Mouse (Mus musculus) neural tube, embryonic 15.5 days (tissue): Measurements from ENCODE around the gene Isyna1. TPM values are rescaled to one million over a fixed set of nuclear protein-coding genes. Genes with fewer than 3 reads are reported as not detected.
A peak's percentile ranks its signal among the peaks of the same experiment; 100 is the strongest.

Experiments used
- ATAC-seq: fragments of 200-750 bp; cut with Nextera tagmentation; 2 replicates; pipeline ENCODE4 v1.8.0; 2017; ENCODE audit warnings: mild to moderate bottlenecking, moderate TSS enrichment, moderate library complexity; ENCODE audit not compliant: low FRiP score
- H3K27ac ChIP-seq: fragments of 300-500 bp; sonication (generic); replicated peaks from 2 replicates; pipeline ENCODE4 v1.5.1; 2015; ENCODE audit warnings: mild to moderate bottlenecking, inconsistent platforms
- H3K27me3 ChIP-seq: fragments of 300-500 bp; sonication (generic); replicated peaks from 2 replicates; pipeline ENCODE4 v1.6.1; 2015; ENCODE audit warnings: inconsistent platforms
- H3K36me3 ChIP-seq: fragments of 300-500 bp; sonication (generic); 2 replicates; pipeline ENCODE4 v1.6.1; 2015; ENCODE audit warnings: inconsistent platforms
- H3K4me1 ChIP-seq: fragments of 300-500 bp; sonication (generic); 2 replicates; pipeline ENCODE4 v1.6.1; 2015; ENCODE audit warnings: inconsistent platforms
- H3K4me2 ChIP-seq: fragments of 300-500 bp; sonication (generic); 2 replicates; pipeline ENCODE4 v1.6.1; 2015; ENCODE audit warnings: inconsistent platforms, mild to moderate bottlenecking, moderate library complexity
- H3K4me3 ChIP-seq: fragments of 300-500 bp; sonication (generic); replicated peaks from 2 replicates; pipeline ENCODE4 v1.5.1; 2015; ENCODE audit warnings: mild to moderate bottlenecking, inconsistent platforms
- H3K9ac ChIP-seq: fragments of 300-500 bp; sonication (generic); replicated peaks from 2 replicates; pipeline ENCODE4 v1.6.1; 2015; ENCODE audit warnings: mild to moderate bottlenecking, inconsistent platforms
- H3K9me3 ChIP-seq: fragments of 300-500 bp; sonication (generic); replicated peaks from 2 replicates; pipeline ENCODE4 v1.6.1; 2016; ENCODE audit warnings: inconsistent platforms
- WGBS: fragments of 180-500 bp; shearing (Covaris S2); methylation state at CpG from one replicate; pipeline ENCODE4 v1.1.7; 2015; ENCODE audit warnings: mixed read lengths; 5-methylcytosine and 5-hydroxymethylcytosine counted together
- polyA plus RNA-seq: library from polyadenylated mRNA; unstranded; fragments of >200 nt; fragmentation: Nextera tagmentation; extraction: Ambion mirVana; gene quantifications from 2 replicates; pipeline ENCODE4 v1.2.1, GENCODE M21; 2015

Isyna1 gene
- polyA plus RNA-seq, 1 experiment from 2014 or later = 137 TPM

DNA sequence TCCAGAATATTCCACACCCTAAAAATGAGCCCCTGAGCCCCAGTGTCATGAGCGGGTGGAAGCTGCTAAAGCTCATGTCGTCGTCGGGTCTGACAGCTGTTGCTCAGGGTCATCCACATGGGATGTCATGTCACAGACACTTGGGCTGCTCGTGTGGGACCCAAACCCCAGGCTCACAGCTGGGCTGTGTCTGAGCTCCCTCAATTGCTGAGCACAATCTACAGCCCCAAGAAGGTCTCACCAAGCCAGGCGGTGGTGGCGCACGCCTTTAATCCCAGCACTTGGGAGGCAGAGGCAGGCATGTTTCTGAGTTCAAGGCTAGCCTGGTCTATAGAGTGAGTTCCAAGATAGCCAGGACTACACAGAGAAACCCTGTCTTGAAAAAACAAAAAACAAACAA, 21.1 kb downstream of the Isyna1 start:
- Histone ChIP-seq H3K9ac (no peak overlapping the region), H3K27ac (no peak overlapping the region), H3K4me3 (no peak overlapping the region), H3K4me1 (peaks cover 19% of the 10 kb centered on the region), H3K4me2 (no peak overlapping the region), H3K36me3 (no peaks in the 10 kb centered on the region), H3K27me3 (no peaks in the 10 kb centered on the region; the same call in 1 of the 2 replicates), H3K9me3 (no peaks in the 10 kb centered on the region)
- no peak for ATAC-seq
- WGBS = 92% methylated on average over 8 of the region's 8 CpGs

DNA sequence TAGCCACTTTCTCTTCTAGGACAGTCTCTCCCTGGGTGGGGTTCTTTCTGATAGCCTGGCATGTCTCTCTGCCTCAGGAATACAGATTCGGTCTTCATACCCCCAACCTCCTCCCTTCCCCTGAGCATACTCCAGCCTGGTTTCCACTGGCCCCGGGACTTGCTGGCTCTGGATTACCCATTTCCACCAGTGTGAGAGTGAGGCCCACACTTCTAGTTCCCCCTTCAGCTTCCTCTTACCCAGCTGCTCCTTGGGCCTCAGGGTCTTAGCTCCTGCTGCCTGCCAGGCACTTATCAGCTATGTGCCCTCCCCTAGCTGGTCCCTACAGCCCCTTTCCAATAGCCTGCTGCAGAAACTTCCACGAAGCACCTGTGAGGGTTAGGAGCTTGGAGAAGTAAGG, 21.7 kb downstream of the Isyna1 start, which contains the start of gene Lrrc25:
Gene Lrrc25, plus strand, starts transcription at position 262 of the 400 bp plus-strand sequence.
- H3K9ac ChIP-seq = no peak within 1 kb of the TSS
- no peaks in the 10 kb centered on the region for H3K36me3 ChIP-seq
- peaks cover 13% of the 10 kb centered on the region for H3K4me1 ChIP-seq
- no peak within 1 kb of the TSS for H3K4me3 ChIP-seq
- ATAC-seq = no peak
- WGBS = 83% methylated on average over 3 of the region's 3 CpGs
- no peak within 1 kb of the TSS for H3K27ac ChIP-seq
- H3K4me2 ChIP-seq = no peak within 1 kb of the TSS
- no peaks in the 10 kb centered on the region for H3K9me3 ChIP-seq
- no peaks in the 10 kb centered on the region; the same call in 1 of the 2 replicates for H3K27me3 ChIP-seq

DNA sequence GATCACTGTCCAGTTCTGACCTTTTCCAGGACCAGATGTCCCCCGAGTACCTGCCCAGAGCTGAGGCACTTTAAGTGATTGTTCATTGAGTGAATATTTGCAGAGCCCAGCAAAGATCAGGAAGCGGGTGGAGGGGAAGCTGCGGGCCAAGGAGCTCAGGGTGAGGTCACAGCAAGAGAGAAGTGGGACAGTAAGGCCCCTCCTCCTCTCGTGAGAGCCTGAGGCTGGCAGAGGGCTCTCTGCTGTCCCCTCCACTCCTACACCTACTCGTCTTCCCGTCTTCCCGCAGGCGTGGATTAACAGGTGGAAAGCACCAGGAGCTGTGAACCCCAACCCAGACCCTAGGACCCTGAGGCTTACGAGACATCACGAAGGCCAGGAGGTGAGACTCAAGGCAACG, 22.5 kb downstream of the Isyna1 start:
- Histone ChIP-seq H3K9ac (no peak overlapping the region), H3K4me3 (no peak overlapping the region), H3K27ac (no peak overlapping the region), H3K27me3 (no peaks in the 10 kb centered on the region; the same call in 1 of the 2 replicates), H3K4me1 (peaks cover 5% of the 10 kb centered on the region), H3K36me3 (no peaks in the 10 kb centered on the region), H3K9me3 (no peaks in the 10 kb centered on the region), H3K4me2 (no peak overlapping the region)
- no peak for ATAC-seq
- 65% methylated on average over 11 of the region's 11 CpGs for WGBS

DNA sequence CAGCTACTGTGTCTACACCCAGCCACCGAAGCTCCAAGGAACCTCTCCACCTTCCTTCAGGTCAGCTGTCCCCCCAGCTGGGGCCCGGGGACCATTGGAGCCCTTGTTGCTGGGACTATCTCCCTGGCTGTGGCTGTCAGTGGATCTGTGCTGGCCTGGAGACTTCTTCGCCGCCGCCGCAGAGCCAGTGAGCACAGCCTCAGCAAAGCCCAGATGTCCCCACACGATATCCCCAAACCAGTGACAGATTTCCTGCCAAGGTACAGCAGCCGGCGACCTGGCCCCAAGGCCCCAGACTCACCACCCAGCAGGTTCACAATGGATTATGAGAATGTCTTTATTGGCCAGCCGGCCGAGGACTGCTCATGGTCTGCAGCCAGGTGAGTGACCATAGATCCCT, 23.8 kb downstream of the Isyna1 start:
- no peak overlapping the region for H3K27ac ChIP-seq
- ATAC-seq = no peak
- peaks cover 4% of the 10 kb centered on the region; the same call in 1 of the 2 replicates for H3K27me3 ChIP-seq
- 83% methylated on average over 11 of the region's 11 CpGs for WGBS
- H3K9ac ChIP-seq = no peak overlapping the region
- H3K36me3 ChIP-seq = no peaks in the 10 kb centered on the region
- no peak overlapping the region for H3K4me3 ChIP-seq
- no peaks in the 10 kb centered on the region for H3K9me3 ChIP-seq
- no peak overlapping the region for H3K4me2 ChIP-seq
- H3K4me1 ChIP-seq = no peaks in the 10 kb centered on the region

DNA sequence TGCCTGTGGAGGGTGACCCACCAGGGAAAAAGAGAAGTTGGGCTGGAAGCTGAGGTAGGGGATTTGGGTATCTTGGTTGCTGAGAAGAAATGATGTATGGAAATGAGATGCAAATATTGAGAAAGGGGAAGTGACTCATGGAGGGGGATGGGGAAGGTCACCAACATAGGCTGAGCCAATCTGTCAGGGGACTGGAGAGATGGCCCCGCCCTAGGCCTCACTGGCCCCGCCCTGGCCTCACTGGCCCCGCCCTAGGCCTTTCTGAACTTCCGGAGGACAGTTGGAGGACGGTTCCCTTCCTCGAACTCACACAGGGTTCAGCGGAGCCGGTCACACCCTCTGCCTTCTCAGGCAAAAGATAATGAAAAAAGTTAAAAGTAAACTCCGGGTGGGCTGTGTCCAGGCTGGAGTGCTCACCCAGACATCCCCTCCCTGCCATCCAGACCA, 24.7 kb downstream of the Isyna1 start:
- WGBS = 31% methylated on average over 9 of the region's 9 CpGs
- Histone ChIP-seq H3K36me3 (no peaks in the 10 kb centered on the region), H3K9me3 (no peaks in the 10 kb centered on the region), H3K4me1 (no peaks in the 10 kb centered on the region), H3K27ac (no peak overlapping the region), H3K9ac (no peak overlapping the region), H3K27me3 (peaks cover 5% of the 10 kb centered on the region; the same call in 1 of the 2 replicates), H3K4me3 (no peak overlapping the region), H3K4me2 (no peak overlapping the region)
- ATAC-seq = no peak

DNA sequence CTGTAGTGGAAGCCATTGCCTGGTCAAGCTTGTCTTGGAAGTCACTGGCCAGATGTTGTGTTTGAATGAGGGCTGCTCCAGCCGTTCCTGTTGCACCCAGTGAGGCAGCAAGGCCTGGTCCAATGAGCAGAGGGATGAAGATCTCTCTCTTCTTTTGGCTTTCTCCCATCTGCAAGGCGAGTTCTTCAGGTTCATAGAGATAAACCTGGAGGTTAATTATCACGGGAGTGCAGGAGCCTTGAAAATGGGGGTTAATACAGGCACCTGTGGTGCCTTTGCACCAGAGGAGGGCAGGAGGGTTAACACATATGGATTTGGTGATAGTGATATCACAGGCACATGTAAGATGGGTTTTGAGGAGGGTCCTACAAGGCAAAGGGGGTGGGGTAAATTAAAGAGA, 28.0 kb downstream of the Isyna1 start:
- 63% methylated on average over 3 of the region's 3 CpGs for WGBS

DNA sequence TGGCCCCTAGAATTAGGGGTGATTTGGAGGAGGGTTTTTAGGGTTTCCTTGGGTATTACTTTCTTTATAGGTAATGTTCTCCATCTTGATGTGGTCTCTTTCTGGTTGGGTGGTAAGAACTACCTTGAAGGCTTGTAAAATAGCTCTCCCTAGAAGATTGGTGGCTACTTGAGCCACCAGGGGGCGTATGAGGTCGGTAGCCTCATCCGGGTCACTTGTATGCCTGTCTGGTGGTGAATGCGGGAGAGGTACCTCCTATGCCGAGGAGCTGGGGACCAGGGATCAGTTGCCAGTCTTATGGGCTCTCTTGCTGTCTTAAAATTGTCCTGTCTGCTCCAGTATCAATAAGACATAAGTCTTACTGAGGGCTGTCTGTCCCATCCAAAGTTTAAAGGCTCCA, 30.9 kb downstream of the Isyna1 start:
- no peak overlapping the region for H3K9ac ChIP-seq
- peaks cover 5% of the 10 kb centered on the region; the same call in 1 of the 2 replicates for H3K27me3 ChIP-seq
- H3K4me1 ChIP-seq = peaks cover 11% of the 10 kb centered on the region
- 23% methylated on average over 5 of the region's 5 CpGs for WGBS
- no peak for ATAC-seq
- H3K4me2 ChIP-seq = no peak overlapping the region
- H3K27ac ChIP-seq = no peak overlapping the region
- H3K4me3 ChIP-seq = no peak overlapping the region
- no peaks in the 10 kb centered on the region for H3K36me3 ChIP-seq
- H3K9me3 ChIP-seq = no peaks in the 10 kb centered on the region

More for the DNA sequence above, 28.0 kb downstream of the Isyna1 start:
- Histone ChIP-seq H3K9ac (no peak overlapping the region), H3K4me1 (no peaks in the 10 kb centered on the region), H3K27me3 (peaks cover 5% of the 10 kb centered on the region; the same call in 1 of the 2 replicates), H3K4me3 (no peak overlapping the region), H3K27ac (no peak overlapping the region), H3K4me2 (no peak overlapping the region), H3K36me3 (no peaks in the 10 kb centered on the region), H3K9me3 (no peaks in the 10 kb centered on the region)
- ATAC-seq = no peak

DNA sequence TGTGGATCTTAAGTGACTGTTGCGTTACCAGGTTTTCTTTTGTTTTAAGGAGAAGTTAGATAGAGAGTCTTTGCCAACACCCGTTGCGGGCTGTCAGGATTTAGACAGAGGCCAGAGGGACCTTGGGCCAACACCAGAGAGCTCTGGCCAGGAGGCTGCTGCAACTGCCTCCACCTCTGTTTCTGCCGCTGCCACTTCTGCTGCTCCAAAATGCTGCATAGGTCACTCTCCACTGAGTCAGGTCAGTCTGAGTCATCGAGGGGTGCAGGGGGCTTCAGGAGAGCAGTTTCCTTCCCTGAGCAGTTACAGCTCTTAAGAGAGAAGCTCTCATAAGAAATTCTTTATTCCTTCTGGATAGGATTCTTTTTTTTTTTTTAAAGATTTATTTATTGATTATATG, 32.9 kb downstream of the Isyna1 start:
- Histone ChIP-seq H3K36me3 (no peaks in the 10 kb centered on the region), H3K4me2 (no peak overlapping the region), H3K27ac (no peak overlapping the region), H3K9ac (no peak overlapping the region), H3K9me3 (no peaks in the 10 kb centered on the region), H3K4me1 (peaks cover 24% of the 10 kb centered on the region), H3K4me3 (no peak overlapping the region), H3K27me3 (peaks cover 14% of the 10 kb centered on the region; the same call in 1 of the 2 replicates)
- ATAC-seq = no peak
- 83% methylated on average over 5 of the region's 5 CpGs for WGBS

DNA sequence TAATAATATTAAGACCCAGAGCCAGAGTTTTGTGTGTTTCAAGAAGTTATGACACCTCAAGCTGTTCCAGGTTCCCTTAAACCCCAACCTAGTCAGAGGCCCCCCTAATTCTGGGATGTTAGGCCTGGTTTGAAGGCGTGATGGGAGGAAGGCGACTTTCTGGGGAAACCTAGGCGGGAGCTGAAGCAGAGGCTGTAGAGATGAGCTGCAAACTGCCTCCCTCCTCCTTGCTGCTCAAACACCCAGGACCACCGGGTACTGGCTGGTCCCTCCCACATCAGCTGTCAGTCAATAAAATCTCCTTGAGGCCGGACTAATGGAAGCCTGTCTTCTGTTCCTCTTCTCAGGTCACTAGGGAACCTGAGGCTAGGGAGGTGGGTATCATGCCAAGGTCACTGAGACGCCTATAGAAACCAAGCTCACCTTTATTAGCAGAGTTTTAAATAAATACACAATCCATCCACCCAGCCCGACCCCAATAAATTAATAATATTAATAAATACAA, 34.9 kb downstream of the Isyna1 start:
- Histone ChIP-seq H3K27ac (peak overlapping the region; percentile 76), H3K4me3 (peak overlapping the region; percentile 50), H3K27me3 (peaks cover 9% of the 10 kb centered on the region; the same call in 1 of the 2 replicates), H3K9me3 (no peaks in the 10 kb centered on the region), H3K9ac (peak overlapping the region; percentile 49), H3K36me3 (no peaks in the 10 kb centered on the region), H3K4me1 (peaks cover 25% of the 10 kb centered on the region), H3K4me2 (peak overlapping the region; percentile 78)
- WGBS = 59% methylated on average over 7 of the region's 7 CpGs
- ATAC-seq = peak; percentile 1; the same call in 1 of the 2 replicates

DNA sequence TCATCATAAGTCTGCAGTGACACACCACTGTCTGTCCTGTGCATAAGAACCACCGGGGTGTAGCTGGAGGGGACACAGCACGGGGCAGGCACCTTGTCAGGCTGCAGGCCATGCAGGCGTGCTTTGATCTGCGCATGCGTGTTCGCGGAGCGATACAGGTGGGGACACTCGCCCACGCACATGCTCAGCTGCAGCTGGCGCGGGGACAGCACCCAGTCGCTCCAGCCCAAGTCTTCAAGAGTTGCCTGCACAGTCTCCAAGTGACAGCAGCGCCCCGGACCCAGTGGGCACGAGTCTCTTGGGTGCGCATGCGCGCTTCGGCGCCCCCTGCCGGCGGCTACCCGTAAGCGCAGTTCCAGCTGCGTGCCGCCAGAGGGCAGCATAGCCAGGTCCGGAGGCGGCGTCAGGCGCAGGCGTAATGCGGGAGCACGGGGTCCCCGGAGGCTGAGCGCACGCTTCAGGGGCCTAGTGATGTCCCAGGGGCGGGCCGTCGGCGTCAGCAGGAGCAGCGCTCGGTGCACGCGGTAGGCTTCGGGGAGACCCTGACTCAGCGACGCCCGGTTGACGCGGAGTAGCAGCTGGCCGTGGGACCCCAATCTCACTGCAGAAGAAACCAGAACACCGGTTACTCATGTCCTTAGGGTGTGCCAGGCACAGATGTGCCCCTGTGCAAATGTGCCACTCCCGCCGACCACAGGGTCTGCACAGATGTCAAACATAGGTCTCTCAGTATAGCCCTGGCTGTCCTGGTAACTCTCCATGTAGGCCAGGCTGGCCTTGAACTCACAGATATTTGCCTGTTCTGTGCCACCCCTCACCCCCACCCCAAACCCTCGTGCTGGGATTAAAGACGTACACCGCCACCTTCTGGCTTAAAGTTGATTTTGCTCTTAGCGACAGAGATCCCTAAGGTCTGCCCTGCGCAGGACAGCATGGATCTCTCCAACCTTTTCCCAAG, 35.7 kb downstream of the Isyna1 start:
- peaks cover 28% of the 10 kb centered on the region for H3K4me1 ChIP-seq
- H3K27ac ChIP-seq = peak overlapping the region; percentile 76
- H3K9ac ChIP-seq = peak overlapping the region; percentile 51
- H3K4me2 ChIP-seq = peak overlapping the region; percentile 78
- H3K9me3 ChIP-seq = no peaks in the 10 kb centered on the region
- H3K27me3 ChIP-seq = peaks cover 9% of the 10 kb centered on the region; the same call in 1 of the 2 replicates
- H3K4me3 ChIP-seq = peak overlapping the region; percentile 50
- peak; percentile 91 for ATAC-seq
- H3K36me3 ChIP-seq = no peaks in the 10 kb centered on the region
- under 1% methylated on average over 60 of the region's 60 CpGs for WGBS

DNA sequence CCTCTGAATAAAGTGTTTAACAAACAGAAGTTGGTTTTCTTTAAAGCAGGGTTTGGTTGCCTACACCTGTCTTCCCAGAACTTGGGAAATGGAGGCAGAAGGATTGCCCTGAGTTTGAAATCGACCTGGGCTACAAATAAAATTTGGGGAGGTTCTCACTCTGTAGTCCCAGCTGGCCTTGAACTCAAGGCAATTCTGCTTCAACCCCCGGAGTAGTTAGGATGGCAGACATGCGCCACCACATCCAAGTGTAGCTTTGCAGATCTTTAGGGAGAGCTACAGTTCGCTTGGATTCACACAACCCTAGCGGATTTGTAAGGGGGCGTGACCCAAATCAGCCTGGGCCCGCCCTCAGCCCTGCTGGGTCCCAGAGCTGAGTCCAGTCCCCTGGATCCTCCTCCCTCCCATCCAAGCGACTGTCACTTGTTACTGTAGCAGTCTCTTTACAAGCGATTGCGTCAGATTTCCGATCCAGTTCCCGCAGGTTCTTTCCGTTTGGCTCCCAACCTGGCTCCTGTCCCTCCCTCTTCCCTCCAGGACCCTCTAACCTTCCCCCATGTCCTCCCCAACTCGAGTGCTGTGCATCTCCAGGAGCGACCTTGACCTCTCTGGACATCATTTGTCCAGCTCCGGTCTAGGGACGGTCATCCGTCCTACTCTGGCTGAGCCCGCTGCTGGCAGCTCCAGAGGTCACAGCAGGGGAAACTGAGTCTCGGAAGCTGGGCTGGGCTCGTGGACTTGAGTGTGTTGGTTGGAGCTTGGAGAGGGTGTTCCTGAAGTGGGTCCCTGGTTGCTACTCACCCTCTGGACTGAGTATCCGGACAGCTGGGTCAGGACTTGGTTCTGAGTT, 36.6 kb downstream of the Isyna1 start:
- Histone ChIP-seq H3K27ac (0 out of 2 replicates have a peak overlapping the region, but pooled peaks have one; percentile 76), H3K36me3 (no peaks in the 10 kb centered on the region), H3K4me1 (peaks cover 28% of the 10 kb centered on the region), H3K9me3 (no peaks in the 10 kb centered on the region), H3K4me3 (no peak overlapping the region), H3K9ac (peak overlapping the region; percentile 28; the same call in 1 of the 2 replicates), H3K4me2 (peak overlapping the region; percentile 78), H3K27me3 (peaks cover 9% of the 10 kb centered on the region; the same call in 1 of the 2 replicates)
- ATAC-seq = no peak
- WGBS = 15% methylated on average over 22 of the region's 22 CpGs
